In the genomic region with DNA sequence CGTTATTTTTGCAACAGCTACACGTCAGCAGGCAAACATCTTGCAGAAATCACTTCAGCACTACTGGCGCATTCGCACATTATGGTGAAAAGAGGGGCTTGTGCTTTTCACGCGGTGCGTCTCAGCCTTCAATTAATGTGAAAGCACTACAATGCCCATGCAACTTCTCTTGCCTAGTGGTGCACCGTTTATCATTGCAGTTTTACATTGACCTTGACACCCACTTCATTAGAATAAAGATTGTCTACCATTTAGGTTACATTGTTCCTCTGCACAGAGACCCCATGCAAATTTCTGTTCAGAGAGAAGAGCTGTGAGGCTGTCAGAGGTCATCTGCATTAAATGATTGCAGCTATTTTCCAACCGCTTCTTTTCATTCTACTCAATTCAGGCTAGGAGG, we compare ENCODE assay signal across 16 mouse cellular contexts.
DNase-seq lines count a peak whose midpoint lies in the region; ATAC-seq and TF ChIP-seq lines count a peak whose summit lies in the region.
"Had no signal": no experiment of that assay in that cellular context is flagged by ENCODE, and none has a peak within 500 bp of the region (broad histone marks: within the 10 kb centered on the region; RNA-seq: fewer than 3 reads in every experiment).

No protein-coding gene starts in this region.

- no peak overlapping the region for H3K9ac ChIP-seq in forebrain, postnatal 0 days
- H3K9ac ChIP-seq in midbrain, embryonic 12.5 days (replicated peaks): no peak overlapping the region
- H3K9ac ChIP-seq: liver, embryonic 15.5 days; stomach, embryonic 15.5 days had no signal

- no peaks in the 10 kb centered on the region for H3K27me3 ChIP-seq in forebrain, postnatal 0 days (ENCODE audit: insufficient read depth, low read length)
- H3K27me3 ChIP-seq in midbrain, embryonic 12.5 days: no peaks in the 10 kb centered on the region
- H3K27me3 ChIP-seq: liver, embryonic 15.5 days; stomach, embryonic 15.5 days had no signal

- peak; percentile 82 for DNase-seq in ES-CJ7 (ENCODE audit: low read depth, low spot score)
- peak; percentile 75 for DNase-seq in embryo, embryonic 10 days (ENCODE audit: low spot score)
- DNase-seq in forebrain, postnatal 0 days: peak; percentile 44
- no peak for DNase-seq in left cerebral cortex, postnatal 36 days (ENCODE audit: low spot score in 2 of 2)
- DNase-seq in lung, adult 18-20 months: no peak
- DNase-seq: adrenal gland, postnatal 36 days; cerebellum, adult 11-12 months; heart, adult 2 months; heart, postnatal 4 days; right cerebral cortex, postnatal 4 days; thymus, postnatal 36 days had no signal

- H3K4me3 ChIP-seq in forebrain, postnatal 0 days (ENCODE audit: low read depth, low read length): no peak overlapping the region
- no peak overlapping the region for H3K4me3 ChIP-seq in midbrain, embryonic 12.5 days
- H3K4me3 ChIP-seq: heart, adult 2 months; liver, embryonic 15.5 days; stomach, embryonic 15.5 days had no signal

- H3K36me3 ChIP-seq in forebrain, postnatal 0 days (ENCODE audit: insufficient read depth): no peaks in the 10 kb centered on the region
- H3K36me3 ChIP-seq in midbrain, embryonic 12.5 days: no peaks in the 10 kb centered on the region
- H3K36me3 ChIP-seq: liver, embryonic 15.5 days; stomach, embryonic 15.5 days had no signal

- 10% methylated on average over 9 of the region's 9 CpGs for WGBS in forebrain, postnatal 0 days
- 7% methylated on average over 9 of the region's 9 CpGs for WGBS in midbrain, embryonic 12.5 days

- peaks cover 5% of the 10 kb centered on the region; the same call in 1 of the 2 replicates for H3K4me1 ChIP-seq in forebrain, postnatal 0 days (ENCODE audit: insufficient read depth)
- peaks cover 74% of the 10 kb centered on the region for H3K4me1 ChIP-seq in midbrain, embryonic 12.5 days
- H3K4me1 ChIP-seq: liver, embryonic 15.5 days; stomach, embryonic 15.5 days had no signal

- no peak overlapping the region for H3K4me2 ChIP-seq in forebrain, postnatal 0 days (ENCODE audit: low read depth)
- H3K4me2 ChIP-seq in midbrain, embryonic 12.5 days (replicated peaks): peak overlapping the region; percentile 31
- H3K4me2 ChIP-seq: liver, embryonic 15.5 days; stomach, embryonic 15.5 days had no signal

- TF ChIP-seq CTCF in forebrain, postnatal 0 days (IDR thresholded peaks at IDR 0.05; ENCODE audit: low read depth): no peak

- intact Hi-C loops in left cerebral cortex, postnatal 36 days (cut with DNase I): loop anchor here (10.0 kb wide), 1 partner anchor 192 kb away; no protein-coding TSS in a partner anchor

- no peak; the same call in 1 of the 2 replicates for ATAC-seq in forebrain, postnatal 0 days
- peak; percentile 57; the same call in 1 of the 2 replicates for ATAC-seq in midbrain, embryonic 12.5 days (ENCODE audit: low FRiP score, low read depth)
- ATAC-seq in megakaryocyte, adult 5-6 weeks (ENCODE audit: poor library complexity, severe bottlenecking): no peak

- no peaks in the 10 kb centered on the region for H3K9me3 ChIP-seq in forebrain, postnatal 0 days (ENCODE audit: low read length)
- no peaks in the 10 kb centered on the region for H3K9me3 ChIP-seq in midbrain, embryonic 12.5 days
- H3K9me3 ChIP-seq: liver, embryonic 15.5 days; stomach, embryonic 15.5 days had no signal

- H3K27ac ChIP-seq in forebrain, postnatal 0 days (ENCODE audit: low read depth, low read length): no peak overlapping the region
- peak overlapping the region; percentile 83 for H3K27ac ChIP-seq in midbrain, embryonic 12.5 days (replicated peaks)
- H3K27ac ChIP-seq: heart, adult 2 months; liver, embryonic 15.5 days; macrophage; stomach, embryonic 15.5 days had no signal

Comparison
In these comparisons a context has a peak if more than half of its experiments do, and no peak if none do; other contexts are left out.
1. DNase-seq: peak in ES-CJ7 (single experiment), embryo, embryonic 10 days (single experiment) and forebrain, postnatal 0 days (single experiment); none in left cerebral cortex, postnatal 36 days (0 of 2) and lung, adult 18-20 months (0 of 2).